ENCODE assay signal across 20 mouse cellular contexts in genomic region chr13:115072386-115072785, GRCm38 (mm10). TPM values are rescaled to one million over a fixed set of nuclear protein-coding genes. Genes with fewer than 3 reads are reported as not detected.
DNase-seq lines count a peak whose midpoint lies in the region; ATAC-seq and TF ChIP-seq lines count a peak whose summit lies in the region.
"Had no signal": no experiment of that assay in that cellular context is flagged by ENCODE, and none has a peak within 500 bp of the region (broad histone marks: within the 10 kb centered on the region; RNA-seq: fewer than 3 reads in every experiment).

No protein-coding gene starts in this region.

- no peak overlapping the region for H3K4me2 ChIP-seq in intestine, embryonic 14.5 days (ENCODE audit: low read length)
- no peak overlapping the region for H3K4me2 ChIP-seq in intestine, postnatal 0 days (replicated peaks; ENCODE audit: low read depth)
- no peak overlapping the region for H3K4me2 ChIP-seq in stomach, embryonic 16.5 days (ENCODE audit: low read depth, low read length)
- H3K4me2 ChIP-seq: embryonic facial prominence, embryonic 12.5 days; forebrain, embryonic 15.5 days; heart, embryonic 13.5 days had no signal

- WGBS in intestine, embryonic 14.5 days: 42% methylated on average over 6 of the region's 6 CpGs
- WGBS in intestine, postnatal 0 days: 72% methylated on average over 6 of the region's 6 CpGs
- WGBS in stomach, embryonic 16.5 days: 48% methylated on average over 6 of the region's 6 CpGs

- H3K27me3 ChIP-seq in intestine, embryonic 14.5 days (replicated peaks; ENCODE audit: control insufficient read depth, insufficient read depth, low read length): no peaks in the 10 kb centered on the region
- H3K27me3 ChIP-seq in intestine, postnatal 0 days (replicated peaks; ENCODE audit: control insufficient read depth, insufficient read depth, low read length): no peaks in the 10 kb centered on the region
- no peaks in the 10 kb centered on the region for H3K27me3 ChIP-seq in stomach, embryonic 16.5 days (ENCODE audit: control insufficient read depth, insufficient read depth, low read length)
- H3K27me3 ChIP-seq: embryonic facial prominence, embryonic 12.5 days; forebrain, embryonic 15.5 days; heart, embryonic 13.5 days had no signal

- no peak overlapping the region for H3K4me3 ChIP-seq in intestine, embryonic 14.5 days (ENCODE audit: low read depth, low read length)
- no peak overlapping the region for H3K4me3 ChIP-seq in intestine, postnatal 0 days (ENCODE audit: low read depth, low read length)
- no peak overlapping the region for H3K4me3 ChIP-seq in stomach, embryonic 16.5 days (replicated peaks; ENCODE audit: low read length)
- H3K4me3 ChIP-seq: embryonic facial prominence, embryonic 12.5 days; forebrain, embryonic 15.5 days; heart, embryonic 13.5 days had no signal

- H3K4me1 ChIP-seq in intestine, embryonic 14.5 days (replicated peaks; ENCODE audit: control insufficient read depth, insufficient read depth, low read length): 0 out of 2 replicates have a peak, but pooled peaks cover under 1% of the 10 kb centered on the region
- H3K4me1 ChIP-seq in intestine, postnatal 0 days (replicated peaks; ENCODE audit: control insufficient read depth, insufficient read depth, low read length): no peaks in the 10 kb centered on the region
- no peaks in the 10 kb centered on the region; the same call in 1 of the 2 replicates for H3K4me1 ChIP-seq in stomach, embryonic 16.5 days (ENCODE audit: control insufficient read depth, insufficient read depth, low read length)
- H3K4me1 ChIP-seq: embryonic facial prominence, embryonic 12.5 days; forebrain, embryonic 15.5 days had no signal

- H3K9me3 ChIP-seq in intestine, embryonic 14.5 days (ENCODE audit: control insufficient read depth, low read length): no peaks in the 10 kb centered on the region
- no peaks in the 10 kb centered on the region for H3K9me3 ChIP-seq in intestine, postnatal 0 days (ENCODE audit: control insufficient read depth)
- H3K9me3 ChIP-seq in stomach, embryonic 16.5 days (replicated peaks; ENCODE audit: control insufficient read depth, low read length): no peaks in the 10 kb centered on the region
- H3K9me3 ChIP-seq: embryonic facial prominence, embryonic 12.5 days; forebrain, embryonic 15.5 days; heart, embryonic 13.5 days had no signal

- H3K36me3 ChIP-seq in intestine, embryonic 14.5 days (ENCODE audit: control insufficient read depth, insufficient read depth, low read length): no peaks in the 10 kb centered on the region
- H3K36me3 ChIP-seq in intestine, postnatal 0 days (ENCODE audit: control insufficient read depth, insufficient read depth): no peaks in the 10 kb centered on the region
- no peaks in the 10 kb centered on the region for H3K36me3 ChIP-seq in stomach, embryonic 16.5 days (ENCODE audit: control insufficient read depth, insufficient read depth, low read length)
- H3K36me3 ChIP-seq: embryonic facial prominence, embryonic 12.5 days; forebrain, embryonic 15.5 days had no signal

- ATAC-seq in intestine, embryonic 14.5 days (replicated peaks; ENCODE audit: low FRiP score, low TSS enrichment, low read depth): peak; percentile 43
- ATAC-seq in intestine, postnatal 0 days: no peak
- ATAC-seq in stomach, embryonic 16.5 days (ENCODE audit: insufficient read depth, low FRiP score): peak; percentile 83; the same call in 1 of the 2 replicates
- ATAC-seq: CD4-positive, CD25-positive, alpha-beta regulatory T cell, adult 4 months; forebrain, embryonic 15.5 days had no signal

- no peak overlapping the region for H3K9ac ChIP-seq in intestine, embryonic 14.5 days (ENCODE audit: low read length)
- no peak overlapping the region for H3K9ac ChIP-seq in intestine, postnatal 0 days (ENCODE audit: low read depth, low read length)
- H3K9ac ChIP-seq in stomach, embryonic 16.5 days (ENCODE audit: low read length): no peak overlapping the region
- H3K9ac ChIP-seq: embryonic facial prominence, embryonic 12.5 days; forebrain, embryonic 15.5 days; heart, embryonic 13.5 days had no signal

- no peak for DNase-seq in intestine, embryonic 14.5 days (ENCODE audit: low spot score)
- peak; percentile 57 for DNase-seq in kidney, postnatal 4 days
- no peak for DNase-seq in kidney, postnatal 36 days
- DNase-seq in lung, postnatal 36 days: peak; percentile 22
- no peak for DNase-seq in lung, postnatal 10 days
- no peak for DNase-seq in thymus, postnatal 4 days
- DNase-seq: adrenal gland, postnatal 14 days; B cell, adult 2 months; cerebellum, adult 11-12 months; cerebellum, adult 9-10 months; cerebellum, postnatal 25 days; gastrocnemius, postnatal 36 days; heart, adult 11 months; heart, postnatal 36 days had no signal

- TF ChIP-seq CTCF in intestine, postnatal 0 days (IDR thresholded peaks at IDR 0.05; ENCODE audit: low read depth): no peak

- H3K27ac ChIP-seq in intestine, embryonic 14.5 days (ENCODE audit: low read depth): peak overlapping the region; percentile 27; the same call in 1 of the 2 replicates
- H3K27ac ChIP-seq in intestine, postnatal 0 days (ENCODE audit: low read depth, low read length): no peak overlapping the region
- peak overlapping the region; percentile 79; the same call in 1 of the 2 replicates for H3K27ac ChIP-seq in stomach, embryonic 16.5 days (ENCODE audit: low read length)
- H3K27ac ChIP-seq: embryonic facial prominence, embryonic 12.5 days; forebrain, embryonic 15.5 days; heart, embryonic 13.5 days had no signal

RNA-seq across cellular contexts. Expression of gene Pelo, which starts 17.6 kb away (rescaled TPM):
- polyA plus RNA-seq in intestine, embryonic 14.5 days (2014; fragmentation: Nextera tagmentation; extraction: Ambion mirVana): 6.3 and 7.2 TPM in 2 replicates
- polyA plus RNA-seq in intestine, postnatal 0 days (2015; fragmentation: Nextera tagmentation; extraction: Ambion mirVana): 4.8 and 5.3 TPM in 2 replicates
- 3.4 and 3.7 TPM in 2 replicates for polyA plus RNA-seq in stomach, embryonic 16.5 days (2015; fragmentation: Nextera tagmentation; extraction: Ambion mirVana)

RNA-seq across cellular contexts. Expression of gene Gm49395, which starts 29.3 kb away (rescaled TPM):
- 6.7 and 7.1 TPM in 2 replicates for polyA plus RNA-seq in intestine, embryonic 14.5 days (2014; fragmentation: Nextera tagmentation; extraction: Ambion mirVana)
- polyA plus RNA-seq in intestine, postnatal 0 days (2015; fragmentation: Nextera tagmentation; extraction: Ambion mirVana): 7.4 and 9.7 TPM in 2 replicates
- polyA plus RNA-seq in stomach, embryonic 16.5 days (2015; fragmentation: Nextera tagmentation; extraction: Ambion mirVana): 4.9 TPM in 2 replicates

RNA-seq across cellular contexts. Expression of gene Itga1, which starts 29.4 kb away (rescaled TPM):
- polyA plus RNA-seq in intestine, embryonic 14.5 days (2014; fragmentation: Nextera tagmentation; extraction: Ambion mirVana): 23.3 and 24.6 TPM in 2 replicates
- 12.8 and 14.2 TPM in 2 replicates for polyA plus RNA-seq in intestine, postnatal 0 days (2015; fragmentation: Nextera tagmentation; extraction: Ambion mirVana)
- polyA plus RNA-seq in stomach, embryonic 16.5 days (2015; fragmentation: Nextera tagmentation; extraction: Ambion mirVana): 29.3 and 29.6 TPM in 2 replicates

Comparison
In these comparisons a context has a peak if more than half of its experiments do, and no peak if none do; other contexts are left out.
1. DNase-seq: peak in kidney, postnatal 4 days (2 of 2) and lung, postnatal 36 days (single experiment); none in intestine, embryonic 14.5 days (single experiment), kidney, postnatal 36 days (0 of 2), lung, postnatal 10 days (single experiment) and thymus, postnatal 4 days (single experiment).